Mouse (Mus musculus): ENCODE measurements around the gene 1300017J02Rik. TPM values are rescaled to one million over a fixed set of nuclear protein-coding genes. Genes with fewer than 3 reads are reported as not detected.
A peak's percentile ranks its signal among the peaks of the same experiment; 100 is the strongest.
"Not testable (repeated sequence)": the region's sequence is repeated elsewhere in the genome, so short reads cannot be mapped to it uniquely, and the experiment has no call there.

Gene 1300017J02Rik
- under 1 TPM; 0.12 to 0.91 TPM for total RNA-seq (2021)
- long read RNA-seq, experiment 1 = 0 reads
- long read RNA-seq, experiment 2 = 0 reads

GRCm38 (mm10) chr9:103304927-103305326, at the start of gene 1300017J02Rik, which contains the start of gene Topbp1:
Gene 1300017J02Rik, minus strand, starts transcription at chr9:103305082.
Gene Topbp1, plus strand, starts transcription at chr9:103305215.
- peak; percentile 94 for DNase-seq
- intact Hi-C loops (cut with DNase I; ENCODE audit: low total_unique reads) = loop anchor here (5.0 kb wide), 1 partner anchor 78 kb away; no protein-coding TSS in a partner anchor

- intact Hi-C loops (cut with DNase I; ENCODE audit: low total_unique reads); DNase-seq: not testable (repeated sequence)
Observed at GRCm38 (mm10) chr9:103353500-103354260, 48.8 kb upstream of the 1300017J02Rik start.

- intact Hi-C loops (cut with DNase I; ENCODE audit: low total_unique reads) = no loop called here
- DNase-seq = no peak
Observed at GRCm38 (mm10) chr9:103348791-103349190, 43.9 kb upstream of the 1300017J02Rik start.

- intact Hi-C loops (cut with DNase I; ENCODE audit: low total_unique reads) = no loop called here
- DNase-seq = no peak
Observed at GRCm38 (mm10) chr9:103347996-103348490, 43.2 kb upstream of the 1300017J02Rik start.

GRCm38 (mm10) chr9:103347045-103347444, 42.2 kb upstream of the 1300017J02Rik start:
- DNase-seq = no peak
- intact Hi-C loops (cut with DNase I; ENCODE audit: low total_unique reads) = no loop called here

GRCm38 (mm10) chr9:103336912-103337311, 32.0 kb upstream of the 1300017J02Rik start:
- intact Hi-C loops (cut with DNase I; ENCODE audit: low total_unique reads) = no loop called here
- no peak for DNase-seq

- DNase-seq = no peak
- intact Hi-C loops (cut with DNase I; ENCODE audit: low total_unique reads) = no loop called here
Observed at GRCm38 (mm10) chr9:103332663-103333062, 27.8 kb upstream of the 1300017J02Rik start.

- intact Hi-C loops (cut with DNase I; ENCODE audit: low total_unique reads) = no loop called here
- no peak for DNase-seq
Observed at GRCm38 (mm10) chr9:103326449-103326848, 21.6 kb upstream of the 1300017J02Rik start.

GRCm38 (mm10) chr9:103324678-103325077, 19.8 kb upstream of the 1300017J02Rik start:
- intact Hi-C loops (cut with DNase I; ENCODE audit: low total_unique reads) = no loop called here
- no peak for DNase-seq

- peak; percentile 16 for DNase-seq
- intact Hi-C loops (cut with DNase I; ENCODE audit: low total_unique reads) = no loop called here
Observed at GRCm38 (mm10) chr9:103309832-103310231, 5.0 kb upstream of the 1300017J02Rik start.

- no peak for DNase-seq
- intact Hi-C loops (cut with DNase I; ENCODE audit: low total_unique reads) = no loop called here
Observed at GRCm38 (mm10) chr9:103305332-103306041, 605 bp upstream of the 1300017J02Rik start.

- DNase-seq = peak; percentile 35
- intact Hi-C loops (cut with DNase I; ENCODE audit: low total_unique reads) = loop anchor here (2.0 to 5.0 kb wide), 2 partner anchors 75 to 94 kb away; no protein-coding TSS in a partner anchor
Observed at GRCm38 (mm10) chr9:103302666-103303065, 2.2 kb downstream of the 1300017J02Rik start.

GRCm38 (mm10) chr9:103302239-103302638, 2.6 kb downstream of the 1300017J02Rik start:
- intact Hi-C loops (cut with DNase I; ENCODE audit: low total_unique reads) = loop anchor here (2.0 to 5.0 kb wide), 2 partner anchors 75 to 93 kb away; no protein-coding TSS in a partner anchor

GRCm38 (mm10) chr9:103301086-103301485, 3.8 kb downstream of the 1300017J02Rik start:
- intact Hi-C loops (cut with DNase I; ENCODE audit: low total_unique reads) = loop anchor here (5.0 kb wide), 1 partner anchor 74 kb away; no protein-coding TSS in a partner anchor
- no peak for DNase-seq

More at GRCm38 (mm10) chr9:103302239-103302638, 2.6 kb downstream of the 1300017J02Rik start:
- no peak for DNase-seq

GRCm38 (mm10) chr9:103294507-103294906, 10.4 kb downstream of the 1300017J02Rik start:
- DNase-seq = no peak
- intact Hi-C loops (cut with DNase I; ENCODE audit: low total_unique reads) = no loop called here

- DNase-seq = no peak
- intact Hi-C loops (cut with DNase I; ENCODE audit: low total_unique reads) = no loop called here
Observed at GRCm38 (mm10) chr9:103288489-103289180, 16.2 kb downstream of the 1300017J02Rik start.

GRCm38 (mm10) chr9:103287840-103288488, 16.9 kb downstream of the 1300017J02Rik start:
- intact Hi-C loops (cut with DNase I; ENCODE audit: low total_unique reads) = no loop called here
- no peak for DNase-seq

GRCm38 (mm10) chr9:103286901-103287422, 17.9 kb downstream of the 1300017J02Rik start:
- intact Hi-C loops (cut with DNase I; ENCODE audit: low total_unique reads) = no loop called here
- DNase-seq = no peak

GRCm38 (mm10) chr9:103286396-103286795, 18.5 kb downstream of the 1300017J02Rik start:
- intact Hi-C loops (cut with DNase I; ENCODE audit: low total_unique reads) = no loop called here
- DNase-seq = no peak

All from gastrocnemius, postnatal 14 days (tissue).